Mouse (Mus musculus) ovary, adult 18-20 months (tissue): ENCODE data around the gene Snx1.

Experiments used
- DNase-seq: peaks from one replicate; pipeline ENCODE4 v3.0.0; 2022; ENCODE audit warnings: low spot score, mixed read lengths

Snx1 gene

GRCm38 (mm10) chr9:66049931-66050601, 76.3 kb downstream of the Snx1 start:
- DNase-seq: no peak

- DNase-seq: no peak
Observed at GRCm38 (mm10) chr9:66043241-66043640, 83.1 kb downstream of the Snx1 start.

- DNase-seq: no peak
Observed at GRCm38 (mm10) chr9:66042331-66042730, 84.1 kb downstream of the Snx1 start.

GRCm38 (mm10) chr9:66040801-66041200, 85.6 kb downstream of the Snx1 start:
- no peak for DNase-seq

- no peak for DNase-seq
Observed at GRCm38 (mm10) chr9:66039290-66039689, 87.1 kb downstream of the Snx1 start.

GRCm38 (mm10) chr9:66038581-66038980, 87.8 kb downstream of the Snx1 start:
- no peak for DNase-seq
